Mouse (Mus musculus): ENCODE results near the gene Dscam. TPM values are rescaled to one million over a fixed set of nuclear protein-coding genes. Genes with fewer than 3 reads are reported as not detected.
"Not testable (repeated sequence)": the region's sequence is repeated elsewhere in the genome, so short reads cannot be mapped to it uniquely, and the experiment has no call there.

The Dscam gene
- polyA plus RNA-seq, 1 experiment, result under 0.01 TPM

DNA sequence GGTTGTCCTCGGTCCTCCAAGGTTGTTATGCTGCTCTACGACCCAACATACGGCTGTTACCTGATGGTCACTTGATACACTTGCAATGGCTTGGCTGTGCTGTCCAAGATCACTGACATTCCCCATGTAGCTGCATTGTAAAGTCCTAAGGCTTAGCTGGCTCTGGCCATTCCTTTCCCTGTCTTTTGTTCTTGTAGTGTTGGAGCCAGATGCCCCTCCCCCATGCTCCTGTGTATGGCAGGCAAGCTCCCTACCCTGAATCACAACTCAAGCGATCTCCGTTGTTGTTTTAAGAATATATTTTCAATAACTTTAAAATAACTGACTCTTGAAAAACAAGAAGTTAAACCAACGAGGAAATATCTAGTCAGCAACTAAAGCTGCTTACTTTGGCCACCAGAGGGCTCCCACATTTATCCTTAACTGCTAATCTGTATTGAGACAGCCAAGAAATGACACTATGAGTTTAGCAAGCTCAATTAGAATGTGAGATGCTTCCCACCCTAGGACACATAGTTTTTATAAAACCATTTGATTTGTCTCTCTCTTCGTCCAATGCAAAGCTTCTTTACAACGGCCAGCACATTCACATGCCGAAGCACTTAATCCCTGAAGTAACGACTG, 273.9 kb downstream of the Dscam start:
- no peaks in the 10 kb centered on the region for H3K79me2 ChIP-seq (ENCODE audit: control insufficient read depth, insufficient read depth)
- H3ac ChIP-seq (ENCODE audit: control insufficient read depth, insufficient read length), result no peak overlapping the region
- H3K27me3 ChIP-seq (ENCODE audit: control insufficient read depth, insufficient read depth, insufficient read length), result no peaks in the 10 kb centered on the region
- no peak overlapping the region for H3K4me2 ChIP-seq (ENCODE audit: low read depth)
- H3K36me3 ChIP-seq (ENCODE audit: control insufficient read depth, insufficient read depth), result no peaks in the 10 kb centered on the region
- no peak overlapping the region for H3K4me3 ChIP-seq
- TF ChIP-seq TCF12 (IDR thresholded peaks at IDR 0.05; ENCODE audit: insufficient read depth, poor library complexity, severe bottlenecking) (no peak), USF1 (IDR thresholded peaks at IDR 0.05; ENCODE audit: low read depth) (no peak), POLR2A (IDR thresholded peaks at IDR 0.05; ENCODE audit: insufficient read length, low read depth) (no peak), TCF3 (IDR thresholded peaks at IDR 0.05; ENCODE audit: insufficient read length, low read depth) (no peak), MYOG (IDR thresholded peaks at IDR 0.05; ENCODE audit: control insufficient read depth in 1 of 3, insufficient read depth in 1 of 3, insufficient read length in 2 of 3, low read depth in 2 of 3) (no peak), SRF (IDR thresholded peaks at IDR 0.05; ENCODE audit: control insufficient read depth, insufficient read length, low read depth) (no peak), REST (IDR thresholded peaks at IDR 0.05; ENCODE audit: insufficient read depth, insufficient read length) (no peak), MAX (IDR thresholded peaks at IDR 0.05; ENCODE audit: low read depth) (no peak), MYOD1 (IDR thresholded peaks at IDR 0.05; ENCODE audit: control insufficient read depth in 1 of 3, insufficient read length in 2 of 3, low read depth in 2 of 3) (no peak), E2F4 (IDR thresholded peaks at IDR 0.05; ENCODE audit: insufficient read depth) (no peak), POLR2AphosphoS2 (IDR thresholded peaks at IDR 0.05; ENCODE audit: insufficient read length, low read depth) (no peak), CEBPB (IDR thresholded peaks at IDR 0.05; ENCODE audit: insufficient read depth, poor library complexity, severe bottlenecking) (no peak)

DNA sequence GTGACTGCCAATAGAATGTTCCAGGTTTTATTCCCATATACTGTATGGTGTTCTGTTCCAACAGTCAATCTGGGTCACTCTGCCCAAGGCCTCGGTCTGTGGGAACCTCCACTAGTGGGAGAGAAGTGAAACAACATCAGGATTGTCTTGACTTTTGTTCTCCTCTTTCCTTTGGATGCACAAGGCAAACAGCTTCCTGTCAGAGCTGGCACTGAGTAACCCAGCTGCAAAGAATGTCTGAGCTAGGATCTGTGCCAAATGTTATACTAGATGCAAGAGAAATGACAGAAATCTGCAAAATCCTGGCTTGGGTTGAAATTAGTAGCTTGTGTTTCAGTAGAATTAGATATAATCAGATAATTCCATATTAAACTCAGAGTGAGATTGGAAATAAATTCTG, 282.5 kb downstream of the Dscam start:
- Histone ChIP-seq H3K79me2 (ENCODE audit: control insufficient read depth, insufficient read depth) (no peaks in the 10 kb centered on the region), H3K36me3 (ENCODE audit: control insufficient read depth, insufficient read depth) (no peaks in the 10 kb centered on the region), H3K4me2 (ENCODE audit: low read depth) (no peak overlapping the region), H3K4me3 (no peak overlapping the region), H3ac (ENCODE audit: control insufficient read depth, insufficient read length) (no peak overlapping the region), H3K27me3 (ENCODE audit: control insufficient read depth, insufficient read depth, insufficient read length) (no peaks in the 10 kb centered on the region)
- no peak for TF ChIP-seq POLR2AphosphoS2 (IDR thresholded peaks at IDR 0.05; ENCODE audit: insufficient read length, low read depth)
- TF ChIP-seq TCF3 (IDR thresholded peaks at IDR 0.05; ENCODE audit: insufficient read length, low read depth), result no peak
- TF ChIP-seq CEBPB (IDR thresholded peaks at IDR 0.05; ENCODE audit: insufficient read depth, poor library complexity, severe bottlenecking), result no peak
- no peak for TF ChIP-seq SRF (IDR thresholded peaks at IDR 0.05; ENCODE audit: control insufficient read depth, insufficient read length, low read depth)
- no peak for TF ChIP-seq MYOD1 (IDR thresholded peaks at IDR 0.05; ENCODE audit: control insufficient read depth in 1 of 3, insufficient read length in 2 of 3, low read depth in 2 of 3)
- no peak for TF ChIP-seq MYOG (IDR thresholded peaks at IDR 0.05; ENCODE audit: control insufficient read depth in 1 of 3, insufficient read depth in 1 of 3, insufficient read length in 2 of 3, low read depth in 2 of 3)
- TF ChIP-seq POLR2A (IDR thresholded peaks at IDR 0.05; ENCODE audit: insufficient read length, low read depth), result no peak
- TF ChIP-seq MAX (IDR thresholded peaks at IDR 0.05; ENCODE audit: low read depth), result no peak
- TF ChIP-seq E2F4 (IDR thresholded peaks at IDR 0.05; ENCODE audit: insufficient read depth), result no peak

DNA sequence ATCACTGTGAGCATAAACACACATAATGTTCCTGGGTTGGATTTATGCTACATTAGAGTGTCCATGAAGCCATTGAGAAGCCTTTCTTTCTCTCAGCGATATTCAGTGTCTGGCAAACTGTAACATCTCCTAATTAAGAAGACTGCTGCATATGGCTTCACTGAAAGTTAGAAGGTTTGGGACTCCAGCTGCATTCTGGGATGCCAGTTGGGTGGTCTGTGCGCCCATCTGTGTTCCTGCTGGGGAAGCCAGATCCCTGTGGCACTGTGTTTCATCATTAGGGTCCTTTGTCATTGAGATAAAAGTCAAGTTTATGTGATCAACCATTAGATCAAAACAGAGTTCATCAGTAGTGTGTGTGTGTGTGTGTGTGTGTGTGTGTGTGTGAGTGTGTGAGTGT, 284.7 kb downstream of the Dscam start:
- H3K4me3 ChIP-seq, result no peak overlapping the region
- no peak for TF ChIP-seq TCF12 (IDR thresholded peaks at IDR 0.05; ENCODE audit: insufficient read depth, poor library complexity, severe bottlenecking)
- no peak for TF ChIP-seq USF1 (IDR thresholded peaks at IDR 0.05; ENCODE audit: low read depth)
- no peaks in the 10 kb centered on the region for H3K79me2 ChIP-seq (ENCODE audit: control insufficient read depth, insufficient read depth)
- no peak overlapping the region for H3ac ChIP-seq (ENCODE audit: control insufficient read depth, insufficient read length)
- H3K36me3 ChIP-seq (ENCODE audit: control insufficient read depth, insufficient read depth), result no peaks in the 10 kb centered on the region
- H3K27me3 ChIP-seq (ENCODE audit: control insufficient read depth, insufficient read depth, insufficient read length), result no peaks in the 10 kb centered on the region
- no peak overlapping the region for H3K4me2 ChIP-seq (ENCODE audit: low read depth)

DNA sequence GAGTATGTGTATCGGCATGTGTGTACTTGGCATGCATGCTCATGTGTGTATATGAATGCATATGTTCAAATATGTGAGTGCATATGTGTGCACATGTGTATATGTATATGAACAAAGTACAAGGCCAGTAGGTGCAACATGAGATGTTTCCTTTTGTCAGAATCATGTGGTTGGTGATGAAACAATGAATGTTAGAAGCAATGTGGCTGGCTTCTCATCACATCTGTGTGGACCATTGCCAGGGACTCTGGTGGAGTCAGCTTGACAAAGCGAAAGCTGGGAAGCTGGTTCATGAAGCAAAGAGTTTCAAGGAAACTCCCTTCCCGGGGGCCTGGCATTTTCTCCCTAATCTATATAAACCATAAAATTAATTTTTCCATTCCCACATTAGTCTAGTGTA, 286.0 kb downstream of the Dscam start:
- not testable (repeated sequence) for H3K4me3 ChIP-seq; H3K79me2 ChIP-seq (ENCODE audit: control insufficient read depth, insufficient read depth); H3ac ChIP-seq (ENCODE audit: control insufficient read depth, insufficient read length); H3K36me3 ChIP-seq (ENCODE audit: control insufficient read depth, insufficient read depth); H3K27me3 ChIP-seq (ENCODE audit: control insufficient read depth, insufficient read depth, insufficient read length); H3K4me2 ChIP-seq (ENCODE audit: low read depth)

DNA sequence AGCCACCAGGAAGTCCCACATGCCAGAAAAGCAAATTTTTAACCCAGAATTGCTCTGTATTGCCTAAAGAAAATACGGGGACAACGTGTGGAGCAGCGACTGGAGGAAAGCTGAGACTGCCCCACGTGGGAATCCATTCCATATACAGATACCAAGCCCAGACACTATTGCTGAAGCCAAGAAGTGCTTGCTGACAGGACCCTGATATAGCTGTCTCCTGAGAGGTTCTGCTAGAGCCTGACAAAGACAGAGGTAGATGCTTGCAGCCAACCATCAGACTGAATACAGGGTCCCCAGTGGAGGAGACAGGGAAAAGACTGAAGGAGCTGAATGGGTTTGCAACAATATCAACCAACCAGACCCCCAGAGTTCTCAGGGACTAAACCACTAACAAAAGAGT, 293.3 kb downstream of the Dscam start:
- TF ChIP-seq MYOD1 (IDR thresholded peaks at IDR 0.05; ENCODE audit: control insufficient read depth in 1 of 3, insufficient read length in 2 of 3, low read depth in 2 of 3), result no peak
- no peak for TF ChIP-seq POLR2A (IDR thresholded peaks at IDR 0.05; ENCODE audit: insufficient read length, low read depth)
- H3K4me2 ChIP-seq (ENCODE audit: low read depth), result no peak overlapping the region

DNA sequence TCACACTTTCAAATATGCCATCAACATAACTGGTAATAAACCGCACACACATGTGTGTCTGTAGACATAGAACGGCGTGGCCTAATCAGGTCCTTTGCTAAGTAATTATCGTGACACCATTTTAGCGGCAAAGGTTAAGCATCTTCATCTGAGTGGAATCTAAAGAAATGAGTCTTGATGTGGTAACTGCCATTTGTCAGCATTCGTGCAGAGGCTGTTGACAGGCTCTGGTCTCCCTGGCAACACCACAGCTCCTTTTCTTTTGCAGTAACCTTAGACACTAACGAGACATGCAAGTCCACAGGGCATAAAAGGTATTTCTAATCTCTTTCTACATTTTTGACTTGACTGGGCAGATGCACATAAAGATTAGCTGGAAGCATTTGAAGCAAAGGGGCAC, 297.8 kb downstream of the Dscam start:
- no peaks in the 10 kb centered on the region for H3K79me2 ChIP-seq (ENCODE audit: control insufficient read depth, insufficient read depth)
- no peak for TF ChIP-seq E2F4 (IDR thresholded peaks at IDR 0.05; ENCODE audit: insufficient read depth)
- no peak for TF ChIP-seq USF1 (IDR thresholded peaks at IDR 0.05; ENCODE audit: low read depth)
- TF ChIP-seq POLR2AphosphoS2 (IDR thresholded peaks at IDR 0.05; ENCODE audit: insufficient read length, low read depth), result no peak
- TF ChIP-seq TCF12 (IDR thresholded peaks at IDR 0.05; ENCODE audit: insufficient read depth, poor library complexity, severe bottlenecking), result no peak
- TF ChIP-seq MYOD1 (IDR thresholded peaks at IDR 0.05; ENCODE audit: control insufficient read depth in 1 of 3, insufficient read length in 2 of 3, low read depth in 2 of 3), result no peak
- TF ChIP-seq SRF (IDR thresholded peaks at IDR 0.05; ENCODE audit: control insufficient read depth, insufficient read length, low read depth), result no peak
- no peak for TF ChIP-seq POLR2A (IDR thresholded peaks at IDR 0.05; ENCODE audit: insufficient read length, low read depth)
- TF ChIP-seq CEBPB (IDR thresholded peaks at IDR 0.05; ENCODE audit: insufficient read depth, poor library complexity, severe bottlenecking), result no peak
- no peak for TF ChIP-seq MYOG (IDR thresholded peaks at IDR 0.05; ENCODE audit: control insufficient read depth in 1 of 3, insufficient read depth in 1 of 3, insufficient read length in 2 of 3, low read depth in 2 of 3)
- TF ChIP-seq TCF3 (IDR thresholded peaks at IDR 0.05; ENCODE audit: insufficient read length, low read depth), result no peak
- no peak for TF ChIP-seq REST (IDR thresholded peaks at IDR 0.05; ENCODE audit: insufficient read depth, insufficient read length)
- TF ChIP-seq MAX (IDR thresholded peaks at IDR 0.05; ENCODE audit: low read depth), result no peak
- no peaks in the 10 kb centered on the region for H3K27me3 ChIP-seq (ENCODE audit: control insufficient read depth, insufficient read depth, insufficient read length)
- H3K4me3 ChIP-seq, result no peak overlapping the region
- no peaks in the 10 kb centered on the region for H3K36me3 ChIP-seq (ENCODE audit: control insufficient read depth, insufficient read depth)
- no peak overlapping the region for H3K4me2 ChIP-seq (ENCODE audit: low read depth)
- H3ac ChIP-seq (ENCODE audit: control insufficient read depth, insufficient read length), result no peak overlapping the region

More for the DNA sequence above, 293.3 kb downstream of the Dscam start:
- no peak overlapping the region for H3ac ChIP-seq (ENCODE audit: control insufficient read depth, insufficient read length)
- H3K79me2 ChIP-seq (ENCODE audit: control insufficient read depth, insufficient read depth), result no peaks in the 10 kb centered on the region
- H3K36me3 ChIP-seq (ENCODE audit: control insufficient read depth, insufficient read depth), result no peaks in the 10 kb centered on the region
- no peak overlapping the region for H3K4me3 ChIP-seq
- H3K27me3 ChIP-seq (ENCODE audit: control insufficient read depth, insufficient read depth, insufficient read length), result no peaks in the 10 kb centered on the region

Measured in myocyte (in vitro differentiated cells).